Mouse (Mus musculus) frontal cortex, postnatal 25 days (tissue): ENCODE measurements around the gene Ldlr.
"Not testable (repeated sequence)": the region's sequence is repeated elsewhere in the genome, so short reads cannot be mapped to it uniquely, and the experiment has no call there.

Experiments used
- DNase-seq, 2 experiments: peaks; one replicate each; pipeline ENCODE4 v3.0.0; 2022; ENCODE audit warnings: low spot score in 2 of 2

Ldlr gene

DNA sequence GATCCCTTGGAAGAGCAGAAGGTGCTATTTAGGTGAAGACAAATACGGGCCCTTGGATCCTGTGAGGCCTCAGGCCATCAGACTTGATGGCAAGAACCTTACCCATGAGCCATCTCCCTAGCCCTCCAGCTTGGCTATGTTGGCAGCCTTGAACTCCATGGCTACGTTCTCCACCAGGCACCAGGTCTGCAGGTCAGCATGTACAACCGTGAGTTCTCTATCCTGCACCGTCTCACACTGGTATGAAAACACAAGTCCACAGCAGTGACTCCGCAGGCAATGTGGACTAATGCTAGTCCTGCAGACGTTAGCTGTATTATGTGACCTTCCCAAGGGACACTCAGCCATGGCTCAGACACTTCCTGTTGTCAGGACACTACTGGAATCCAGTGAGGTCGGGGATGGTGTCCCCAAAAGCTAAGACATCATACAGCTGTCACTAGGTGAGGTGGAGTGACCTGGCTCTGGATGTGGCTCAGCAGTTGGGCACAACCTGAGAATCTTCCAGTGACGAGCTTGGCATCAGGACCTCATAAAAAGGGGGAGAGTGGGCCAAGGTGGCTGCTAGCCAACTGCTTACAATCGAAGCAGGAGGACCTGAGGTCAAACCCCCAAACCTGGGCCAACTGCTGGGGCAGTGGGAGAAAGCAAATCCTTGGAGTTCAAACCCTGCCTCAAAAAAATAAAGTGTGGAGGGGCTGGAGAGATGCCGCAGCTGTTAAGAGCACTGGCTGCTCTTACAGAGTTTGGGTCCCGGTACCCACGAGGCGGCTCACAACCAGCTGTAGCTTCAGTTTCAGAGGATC lies 31.4 kb downstream of the Ldlr start:
- DNase-seq = no peak

DNA sequence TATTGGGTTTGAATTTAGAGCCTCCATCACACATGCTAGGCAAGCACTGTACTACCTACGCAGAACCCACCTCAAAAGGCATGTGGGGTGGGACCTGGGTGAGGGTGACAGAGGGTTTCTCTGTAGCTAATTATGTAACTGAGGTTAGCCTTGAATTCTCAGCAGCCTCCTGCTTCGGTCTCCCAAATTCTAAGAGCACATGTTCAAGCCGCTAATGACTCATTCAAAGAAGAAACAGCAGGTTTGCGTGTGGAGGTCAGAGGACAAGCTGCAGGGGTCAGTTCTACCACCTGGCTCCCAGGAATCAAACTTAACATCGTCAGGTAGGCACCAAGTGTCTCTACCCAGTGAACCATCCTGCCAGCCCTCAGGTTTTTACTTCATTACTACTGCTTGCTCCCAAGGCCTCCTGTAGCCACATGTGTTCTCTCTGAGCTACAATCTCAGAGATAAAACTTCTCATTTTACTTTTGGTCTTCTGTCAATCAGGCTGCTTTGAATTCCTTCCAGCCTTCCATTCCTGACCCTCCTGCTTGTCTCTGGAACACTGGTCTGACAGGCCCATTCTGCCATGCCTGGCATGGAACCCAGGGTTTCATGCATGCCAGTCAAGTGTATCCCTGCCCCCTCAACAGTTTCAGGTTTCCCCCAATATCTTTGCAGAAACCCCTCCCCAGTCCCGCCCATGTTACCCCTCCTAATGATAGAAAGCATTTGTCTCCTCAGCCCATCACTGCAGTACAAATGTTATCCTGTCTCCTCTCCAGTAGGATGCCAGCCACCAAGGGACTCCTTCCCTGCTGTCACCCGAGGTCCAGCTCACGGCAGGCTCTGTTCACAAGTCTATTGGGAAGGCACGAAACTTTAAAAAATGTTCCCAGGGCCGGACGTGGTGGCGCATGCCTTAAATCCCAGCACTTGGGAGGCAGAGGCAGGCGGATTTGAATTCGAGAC lies 35.6 kb downstream of the Ldlr start:
- DNase-seq = no peak

DNA sequence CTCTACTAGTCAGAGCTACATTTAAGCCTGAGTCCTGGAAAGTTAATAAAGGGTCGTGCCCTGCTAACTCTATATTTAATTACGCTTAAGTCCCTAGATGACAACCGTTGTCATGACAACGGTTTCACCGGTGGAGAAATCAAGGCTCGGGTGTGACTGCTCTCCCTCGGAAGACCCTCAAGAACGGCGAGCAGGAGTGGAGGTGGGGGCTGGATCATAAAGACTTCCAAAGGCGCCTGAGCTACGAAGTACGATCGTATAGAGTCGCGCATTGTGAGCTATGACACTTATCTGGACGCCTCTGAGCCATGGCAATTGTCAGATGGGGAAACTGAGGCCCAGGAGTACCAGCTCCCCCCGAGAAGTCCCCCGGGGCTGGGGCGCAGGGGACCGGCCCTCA lies 36.4 kb downstream of the Ldlr start:
- no peak for DNase-seq

DNA sequence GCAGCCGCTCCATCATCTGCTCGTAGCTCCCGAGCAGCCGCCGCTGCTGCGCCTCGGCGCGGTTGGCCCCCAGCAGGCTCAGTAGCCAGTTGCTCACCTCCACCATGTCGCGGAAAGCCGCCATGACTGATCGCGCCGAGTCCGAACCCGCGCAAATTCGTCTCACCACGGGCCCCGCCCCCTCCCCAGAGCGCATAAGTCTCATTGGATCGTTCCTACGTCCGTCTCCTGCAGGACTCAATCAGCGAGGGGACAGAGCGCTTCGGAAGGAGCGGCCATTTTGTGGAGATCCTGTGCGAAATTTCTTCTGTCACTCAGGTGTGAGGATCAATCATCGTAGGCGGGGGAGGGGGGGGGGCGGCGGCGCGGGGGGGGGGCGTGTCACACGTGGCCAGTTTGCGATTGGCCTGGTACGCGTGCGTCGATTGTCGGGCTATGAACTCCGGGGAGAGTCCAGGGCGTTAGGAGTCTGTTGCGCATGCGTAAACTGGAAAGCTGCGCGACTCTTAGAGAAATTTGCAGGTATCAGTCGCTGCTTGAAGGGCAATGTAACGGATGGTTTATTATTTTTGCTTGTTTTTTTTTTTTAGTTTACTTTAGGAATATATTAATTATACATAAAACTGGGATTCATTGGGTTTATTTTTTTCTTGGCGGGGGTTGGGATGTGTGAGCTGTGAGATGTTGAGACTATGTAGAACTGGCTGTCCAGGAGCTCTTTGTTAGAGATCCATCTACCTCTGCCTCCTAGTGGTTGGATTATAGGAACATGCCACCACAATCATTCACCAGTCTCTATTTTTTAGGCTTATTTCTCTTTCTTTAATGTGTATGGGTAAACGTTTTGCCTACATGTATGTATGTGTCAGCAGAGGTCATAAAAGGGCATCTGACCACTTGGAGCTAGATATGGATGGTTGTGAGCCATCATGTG lies 37.1 kb downstream of the Ldlr start, which contains the start of gene Spc24:
Gene Spc24, minus strand, starts transcription at position 149 of the 934 bp plus-strand sequence.
- DNase-seq = peak; percentile 93 to 94

DNA sequence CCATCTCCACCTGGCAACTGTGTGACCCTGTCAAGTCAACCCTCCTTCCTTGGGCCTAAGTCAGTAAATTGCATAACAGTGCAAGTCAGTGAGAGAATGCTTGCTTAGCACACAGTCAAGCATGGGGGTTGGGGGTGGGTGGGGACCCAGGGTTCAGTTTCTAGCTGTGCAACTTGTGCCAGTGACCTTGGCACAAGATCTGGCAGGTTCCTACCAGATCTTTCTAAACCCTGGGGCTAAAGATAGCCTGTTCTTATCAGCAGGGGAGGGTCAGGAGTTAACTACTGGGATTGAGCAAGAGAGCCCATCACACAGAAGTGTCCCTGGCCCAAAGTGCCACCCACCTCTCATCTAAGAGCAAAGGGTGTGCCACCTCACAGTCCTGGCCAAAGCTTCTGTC lies 38.9 kb downstream of the Ldlr start:
- DNase-seq = no peak

DNA sequence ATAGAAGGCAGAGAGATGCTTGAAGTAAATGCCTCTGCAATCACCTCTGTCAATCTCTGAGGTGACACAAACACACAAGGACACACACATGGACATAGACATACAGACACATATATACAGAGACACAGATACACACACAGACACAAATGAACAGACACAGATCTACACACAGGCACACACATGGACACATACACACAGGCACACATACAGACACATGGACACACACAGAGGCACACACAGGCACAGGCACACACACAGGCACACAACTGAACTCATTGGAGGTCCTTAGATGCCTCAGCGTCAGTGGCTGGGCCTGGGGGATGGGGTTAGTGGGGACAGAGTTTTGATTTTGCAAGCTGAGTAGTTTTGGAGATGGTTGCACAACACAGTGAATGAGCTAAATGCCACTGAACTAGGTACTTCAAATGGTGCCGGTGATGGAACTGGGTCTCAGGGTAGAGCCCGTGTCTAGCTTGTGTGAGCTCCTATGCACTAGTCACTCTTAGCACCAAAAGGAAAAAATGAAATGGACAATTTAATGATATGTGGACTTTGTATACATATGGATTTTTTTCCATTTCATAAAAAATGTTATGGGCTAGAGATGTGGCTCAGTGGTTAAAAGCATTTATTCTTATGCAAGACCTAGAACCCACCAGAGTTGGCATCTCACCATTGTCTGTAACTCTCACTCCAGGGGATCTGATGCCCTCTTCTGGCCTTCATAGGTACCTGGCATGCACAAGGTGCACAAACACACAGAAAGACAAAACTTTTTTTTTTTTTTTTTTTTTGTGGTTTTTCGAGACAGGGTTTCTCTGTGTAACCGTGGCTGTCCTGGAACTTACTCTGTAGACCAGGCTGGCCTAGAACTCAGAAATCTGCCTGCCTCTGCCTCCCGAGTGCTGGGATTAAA lies 41.1 kb downstream of the Ldlr start:
- no peak for DNase-seq

DNA sequence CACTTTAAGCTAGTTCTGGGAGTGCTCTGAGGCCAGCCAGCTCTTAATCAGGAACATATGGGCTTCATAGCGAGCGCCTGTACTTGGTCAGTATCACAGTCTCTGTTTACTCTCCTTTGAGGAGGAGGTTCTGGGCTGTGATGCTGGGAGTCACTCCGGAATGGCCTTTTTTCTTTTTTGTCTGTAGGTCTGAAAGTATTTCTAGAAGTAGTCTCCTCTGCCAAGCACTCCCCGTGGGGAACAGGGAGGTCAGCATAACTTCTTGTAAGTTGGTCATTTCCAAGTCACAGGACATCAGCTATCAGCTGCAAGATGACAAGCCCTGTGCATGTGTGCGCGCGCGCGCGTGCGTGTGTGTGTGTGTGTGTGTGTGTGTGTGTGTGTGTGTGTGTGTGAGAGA lies 44.6 kb downstream of the Ldlr start:
- DNase-seq = no peak

DNA sequence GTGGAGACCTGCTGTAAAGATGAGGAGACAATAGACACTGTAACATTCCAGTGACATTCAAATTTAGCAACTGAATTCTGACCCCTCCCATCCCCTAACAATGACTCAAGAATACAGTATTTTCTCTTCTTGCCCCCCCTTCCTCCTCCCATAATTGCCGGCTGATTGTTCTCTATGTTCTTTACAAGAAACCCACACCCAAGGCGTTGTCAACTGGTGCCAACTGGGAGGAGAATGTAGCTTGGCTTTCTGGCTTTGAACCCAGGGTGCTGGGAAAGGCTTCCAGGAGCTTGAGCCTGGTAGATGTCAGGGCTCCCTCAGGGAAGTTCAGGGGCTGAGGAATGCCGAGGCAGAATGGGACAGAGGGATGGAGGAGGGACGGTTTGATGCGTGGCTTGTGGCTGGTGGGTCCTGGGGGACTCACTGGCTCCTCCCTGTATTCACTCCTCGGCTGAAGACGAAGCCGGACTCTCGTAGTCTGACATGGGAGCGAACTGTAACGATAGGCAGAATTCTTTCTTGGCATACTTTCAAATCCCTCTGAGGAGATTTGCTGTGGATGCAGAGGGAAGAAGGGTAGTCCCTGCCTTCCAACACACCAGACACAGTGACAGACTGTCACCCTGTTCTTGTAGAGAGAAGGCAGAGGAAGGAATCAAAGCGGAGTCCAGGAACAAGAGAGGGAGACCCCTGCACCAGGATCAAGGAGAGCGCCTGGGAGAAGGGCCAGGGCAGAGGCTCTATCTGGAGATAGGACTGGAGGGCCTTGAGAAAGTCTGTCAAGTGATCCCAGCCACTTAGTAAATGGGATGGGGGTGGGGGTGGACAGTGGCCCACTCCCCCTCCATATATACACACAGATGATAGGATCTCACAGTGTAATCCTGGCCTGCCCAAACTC lies 45.5 kb downstream of the Ldlr start:
- no peak for DNase-seq

DNA sequence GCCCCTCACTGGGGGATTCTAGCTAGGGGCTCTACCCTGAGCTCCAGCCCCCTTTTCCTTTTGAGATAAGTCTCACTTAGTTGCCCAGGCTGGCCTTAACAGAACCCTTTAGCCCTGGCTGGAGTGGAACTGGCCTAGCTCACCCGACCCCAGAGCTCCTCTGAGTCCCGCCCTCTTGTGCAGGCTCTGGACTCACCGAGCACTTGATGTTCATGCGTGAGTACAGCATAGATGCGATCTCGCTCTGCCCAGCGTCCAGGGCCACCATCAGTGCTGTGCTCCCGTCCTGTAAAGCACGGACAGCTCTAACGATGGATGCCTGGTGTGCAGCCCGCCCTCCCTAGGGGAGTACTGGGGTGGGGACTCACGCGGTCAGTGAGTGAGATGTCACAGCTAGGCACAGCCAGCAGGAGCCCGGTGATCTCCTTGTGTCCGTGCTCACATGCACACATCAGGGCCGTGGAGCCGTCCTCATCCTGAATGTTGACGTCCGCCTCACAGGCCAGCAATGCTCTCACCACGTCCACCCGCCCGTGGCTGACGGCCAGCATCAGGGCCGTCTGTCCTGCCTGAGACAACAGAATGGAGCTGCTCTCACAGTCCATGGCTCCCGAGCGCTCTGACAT lies 46.4 kb downstream of the Ldlr start:
- no peak for DNase-seq

DNA sequence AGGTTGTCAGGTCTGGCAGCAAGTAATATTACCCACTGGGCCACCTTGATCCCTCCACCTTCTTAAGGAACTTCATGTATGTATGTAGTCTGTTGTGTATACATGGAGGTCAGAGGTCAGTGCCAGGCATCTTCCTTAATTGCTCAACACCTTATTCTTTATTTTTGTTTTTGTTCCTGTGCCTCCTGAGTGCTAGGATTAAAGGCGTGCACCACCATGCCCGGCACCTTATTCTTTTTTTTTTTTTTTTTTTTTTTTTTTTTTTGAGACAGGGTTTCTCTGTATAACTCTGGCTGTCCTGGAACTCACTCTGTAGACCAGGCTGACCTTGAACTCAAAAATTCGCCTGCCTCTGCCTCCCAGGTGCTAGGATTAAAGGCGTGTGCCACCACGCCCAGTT lies 50.1 kb downstream of the Ldlr start:
- not testable (repeated sequence) for DNase-seq

DNA sequence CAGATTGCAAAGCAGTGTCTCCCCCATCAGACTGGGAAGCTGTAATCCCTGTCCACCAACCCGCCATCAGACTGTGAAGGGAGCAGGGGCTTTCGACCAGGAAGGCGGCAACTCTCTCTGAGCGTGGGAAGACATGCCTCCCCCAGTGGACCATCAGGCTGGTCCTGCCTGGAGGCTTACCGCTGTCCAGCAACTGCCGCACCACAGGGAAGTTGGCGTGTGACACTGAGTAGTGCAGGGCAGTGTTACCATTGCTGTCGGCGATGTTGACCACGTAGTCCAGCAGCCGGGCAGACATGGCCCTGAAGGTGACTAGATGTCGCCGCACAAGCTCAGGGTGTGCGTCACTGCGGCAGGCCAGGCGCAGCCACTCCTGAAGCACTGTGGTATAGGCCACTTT lies 51.1 kb downstream of the Ldlr start:
- DNase-seq = no peak

DNA sequence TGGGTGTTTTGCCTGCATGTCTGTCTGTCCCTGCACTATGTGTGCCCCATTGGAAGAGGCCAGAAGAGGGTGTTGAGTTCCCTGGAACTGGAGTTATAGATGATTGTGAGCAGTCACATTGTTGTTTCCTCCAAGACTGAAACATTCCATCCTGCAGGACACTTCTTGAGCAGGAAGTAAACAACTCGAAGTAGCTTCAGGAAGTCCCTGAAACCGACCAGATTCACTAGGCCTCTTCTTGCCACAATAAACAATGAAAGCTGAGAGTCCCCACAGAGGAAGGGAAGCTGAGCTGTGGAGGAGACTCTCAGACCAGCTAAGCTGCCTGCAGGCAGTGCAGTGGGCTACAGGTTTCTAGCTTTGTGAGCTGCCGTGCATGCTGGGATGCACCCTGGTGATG lies 54.4 kb downstream of the Ldlr start:
- no peak for DNase-seq

DNA sequence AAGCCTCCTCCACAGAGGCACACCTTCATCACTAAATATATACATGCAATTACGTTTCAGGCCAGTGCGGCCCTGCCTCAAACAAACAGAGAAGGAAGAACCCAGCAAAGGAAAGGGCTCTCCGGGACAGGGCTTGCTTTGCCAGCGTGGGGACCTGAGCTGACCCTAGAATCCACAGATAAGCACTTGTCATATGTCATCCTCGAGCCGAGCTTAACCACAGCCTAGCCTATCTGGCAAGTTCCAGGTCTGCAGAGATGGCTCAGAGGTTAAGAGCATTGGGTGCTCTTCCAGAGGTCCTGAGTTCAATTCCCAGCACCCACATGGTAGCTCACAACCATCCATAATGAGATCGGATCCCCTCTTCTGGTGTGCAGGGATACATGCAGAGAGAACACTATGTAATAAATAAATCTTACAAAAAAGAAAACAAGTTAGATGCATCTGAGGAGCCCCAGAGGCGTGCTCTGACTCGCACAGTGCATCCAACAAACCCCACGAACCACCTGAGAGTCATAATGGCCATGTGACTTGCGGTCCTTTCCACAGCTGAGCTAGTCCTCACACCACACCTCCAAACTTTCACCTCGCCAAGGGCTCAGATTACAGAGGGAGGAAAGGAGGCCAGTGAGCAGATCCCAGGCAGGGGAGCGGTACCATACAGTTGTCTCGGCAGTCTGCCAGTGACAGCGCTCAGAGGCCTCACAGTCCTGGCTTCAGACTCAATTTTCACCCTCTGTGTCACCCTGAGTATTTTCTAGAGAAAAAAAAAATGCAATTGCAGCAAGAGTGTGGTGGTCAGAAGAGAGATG lies 58.6 kb downstream of the Ldlr start:
- DNase-seq = no peak

DNA sequence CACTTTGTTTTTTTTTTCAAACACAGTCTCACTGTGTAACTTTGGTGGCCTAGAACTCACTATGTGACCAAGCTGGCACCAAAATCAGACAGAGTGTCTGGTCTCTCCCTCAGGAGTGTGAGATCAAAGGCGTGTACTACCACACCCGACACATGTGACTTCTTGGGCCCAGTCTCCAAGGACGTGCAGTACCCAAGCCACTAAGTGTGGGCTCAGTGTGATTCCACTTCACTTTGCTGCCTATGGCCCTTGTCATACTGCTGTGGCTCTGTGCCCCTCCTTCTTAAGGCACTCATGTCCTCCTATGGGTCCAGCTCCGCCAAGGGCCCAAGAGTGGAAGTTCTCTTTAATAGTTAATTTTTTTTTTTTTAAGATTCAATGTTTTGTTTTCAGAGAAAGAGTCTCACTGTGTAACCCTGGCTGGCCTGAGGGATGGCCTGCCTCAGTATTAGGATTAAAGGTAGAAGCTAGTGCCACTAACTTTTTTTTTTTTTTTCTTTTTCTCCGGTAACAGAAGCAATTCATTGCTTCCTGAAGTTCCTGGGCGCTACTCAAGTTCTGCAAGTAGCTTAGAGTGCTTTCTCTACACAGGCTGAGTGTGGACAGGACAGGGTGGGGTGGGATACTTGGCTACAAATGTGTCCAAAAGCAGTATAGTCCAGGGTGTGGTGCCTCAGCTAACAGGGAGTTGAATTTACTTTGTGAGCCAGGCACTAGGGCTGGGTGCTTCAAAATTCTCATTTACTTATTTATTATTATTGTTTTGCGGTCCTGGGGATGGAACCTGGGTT lies 61.4 kb downstream of the Ldlr start:
- DNase-seq = no peak

DNA sequence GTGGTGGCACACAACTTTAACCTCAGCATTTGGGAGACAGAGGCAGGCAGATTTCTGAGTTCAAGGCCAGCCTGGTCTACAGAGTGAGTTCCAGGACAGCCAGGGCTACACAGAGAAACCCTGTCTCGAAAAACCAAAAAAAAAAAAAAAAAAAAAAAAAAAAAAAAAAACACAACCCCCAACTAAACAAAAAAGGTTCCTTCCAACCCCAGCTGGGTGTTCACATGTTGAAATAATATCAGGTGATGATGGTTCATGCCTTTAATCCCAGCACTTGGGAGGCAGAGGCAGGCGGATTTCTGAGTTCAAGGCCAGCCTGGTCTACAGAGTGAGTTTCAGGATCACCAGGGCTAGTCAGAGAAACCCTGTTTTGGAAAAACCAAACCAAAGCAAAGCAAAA lies 63.0 kb downstream of the Ldlr start:
- DNase-seq = not testable (repeated sequence)

DNA sequence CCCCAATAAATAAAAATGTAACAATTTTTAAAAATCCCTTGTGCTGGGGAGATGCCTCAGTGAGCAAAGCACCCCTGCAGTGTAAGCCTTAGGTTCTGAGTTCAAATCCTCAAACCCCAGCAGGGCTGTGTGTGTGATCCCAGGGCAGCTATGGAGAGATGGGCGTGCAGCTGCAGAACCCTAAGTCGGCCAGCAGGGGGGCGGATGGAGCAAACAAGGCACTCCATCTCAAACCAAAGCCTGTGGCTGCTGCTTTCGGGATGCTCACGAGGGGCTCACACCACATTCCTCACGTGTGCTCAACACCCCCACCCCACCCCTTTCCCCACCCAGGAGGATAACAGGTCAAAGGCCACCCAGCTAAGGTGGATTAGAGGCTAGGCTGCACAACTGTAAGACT lies 63.6 kb downstream of the Ldlr start:
- DNase-seq = peak in 1 of 2 experiments; percentile 54

DNA sequence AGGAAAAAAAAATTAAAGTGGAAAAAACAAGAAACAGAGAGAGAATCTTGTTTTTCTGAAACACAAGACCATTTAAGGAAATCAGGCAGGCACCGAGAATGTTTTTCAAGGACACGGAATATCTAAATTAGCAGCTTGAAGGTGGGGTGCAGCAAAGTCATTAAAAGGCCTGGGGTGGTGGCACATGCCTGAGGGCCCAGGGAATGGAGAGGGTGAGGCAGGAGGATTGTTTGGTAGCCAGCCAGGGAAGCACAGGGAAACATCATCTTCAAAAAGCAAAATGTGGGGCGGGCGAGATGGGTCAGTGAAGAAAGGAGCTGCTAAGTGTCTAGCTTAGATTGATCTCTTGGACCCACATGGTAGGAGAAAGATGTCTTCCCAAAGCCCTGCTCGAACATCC lies 64.4 kb downstream of the Ldlr start:
- DNase-seq = no peak
